Mouse (Mus musculus) liver, postnatal 0 days (tissue): ENCODE measurements around the gene Sp3. TPM values are rescaled to one million over a fixed set of nuclear protein-coding genes. Genes with fewer than 3 reads are reported as not detected.

Experiments
- ATAC-seq: fragments of 200-750 bp; cut with Nextera tagmentation; 2 replicates; pipeline ENCODE4 v1.8.0; 2017; ENCODE audit warnings: mild to moderate bottlenecking, moderate library complexity
- DNase-seq: peaks from one replicate; pipeline ENCODE4 v3.0.0-alpha.2; 2016
- H3K27ac ChIP-seq: fragments of 300-500 bp; sonication (generic); 2 replicates; pipeline ENCODE4 v1.5.1; 2014; ENCODE audit warnings: antibody characterized with exemption, moderate library complexity, mild to moderate bottlenecking, low read depth
- H3K27me3 ChIP-seq: fragments of 300-500 bp; sonication (generic); 2 replicates; pipeline ENCODE4 v1.6.1; 2014; ENCODE audit warnings: low read length, control low read depth, mixed read lengths; ENCODE audit not compliant: insufficient read depth
- H3K36me3 ChIP-seq: fragments of 300-500 bp; sonication (generic); replicated peaks from 2 replicates; pipeline ENCODE4 v1.6.1; 2014; ENCODE audit warnings: mild to moderate bottlenecking, control low read depth, low read length, moderate library complexity, mixed read lengths; ENCODE audit not compliant: insufficient read depth
- H3K4me1 ChIP-seq: fragments of 300-500 bp; sonication (generic); 2 replicates; pipeline ENCODE4 v1.6.1; 2014; ENCODE audit warnings: antibody characterized with exemption, mild to moderate bottlenecking, control low read depth; ENCODE audit not compliant: insufficient read depth
- H3K4me2 ChIP-seq: fragments of 300-500 bp; sonication (generic); 2 replicates; pipeline ENCODE4 v1.6.1; 2014; ENCODE audit warnings: low read depth, mild to moderate bottlenecking, low read length, moderate library complexity, mixed read lengths
- H3K4me3 ChIP-seq: fragments of 300-500 bp; sonication (generic); 2 replicates; pipeline ENCODE4 v1.5.1; 2014; ENCODE audit warnings: low read depth, low read length
- H3K9ac ChIP-seq: fragments of 300-500 bp; sonication (generic); replicated peaks from 2 replicates; pipeline ENCODE4 v1.6.1; 2014; ENCODE audit warnings: mild to moderate bottlenecking, moderate library complexity
- H3K9me3 ChIP-seq: fragments of 300-500 bp; sonication (generic); 2 replicates; pipeline ENCODE4 v1.6.1; 2016; ENCODE audit warnings: mild to moderate bottlenecking, control low read depth, low read length, mixed read lengths
- CTCF ChIP-seq: sonication (generic); IDR thresholded peaks from 2 replicates; pipeline ENCODE4 v1.5.1; 2016; ENCODE audit warnings: antibody characterized with exemption, low read depth
- EP300 ChIP-seq: IDR thresholded peaks from 2 replicates; pipeline ENCODE4 v1.6.1; 2016; ENCODE audit warnings: antibody characterized with exemption, low read depth, mild to moderate bottlenecking
- WGBS: fragments of 180-500 bp; shearing (Covaris S2); extraction: QIAGEN DNeasy Blood & Tissue Kit; methylation state at CpG from one replicate; pipeline ENCODE4 v1.1.7; 2014; ENCODE audit not compliant: insufficient replicate concordance; 5-methylcytosine and 5-hydroxymethylcytosine counted together
- polyA plus RNA-seq: library from polyadenylated mRNA; unstranded; fragments of >200 nt; fragmentation: Nextera tagmentation; extraction: Ambion mirVana; gene quantifications from 2 replicates; pipeline ENCODE4 v1.2.1, GENCODE M21; 2015

Gene Sp3
- polyA plus RNA-seq, 1 experiment from 2014 or later = 20.5 TPM

GRCm38 (mm10) chr2:72979659-72980071 lies 581 bp downstream of the Sp3 start:
- H3K4me1 ChIP-seq = peaks cover 25% of the 10 kb centered on the region
- H3K4me2 ChIP-seq = peak overlapping the region; percentile 70
- no peaks in the 10 kb centered on the region for H3K27me3 ChIP-seq
- DNase-seq (peak; percentile 92), ATAC-seq (peak; percentile 66)
- H3K4me3 ChIP-seq = peak overlapping the region; percentile 98
- peak overlapping the region; percentile 100 for H3K27ac ChIP-seq
- H3K9ac ChIP-seq = peak overlapping the region; percentile 100
- TF ChIP-seq EP300 (no peak), CTCF (no peak)
- no peaks in the 10 kb centered on the region for H3K9me3 ChIP-seq
- H3K36me3 ChIP-seq = peaks cover 10% of the 10 kb centered on the region; the same call in 1 of the 2 replicates
- WGBS = 2% methylated on average over 18 of the region's 54 CpGs

GRCm38 (mm10) chr2:72978901-72979658 lies 1.2 kb downstream of the Sp3 start:
- peak; percentile 95 for DNase-seq
- Histone ChIP-seq H3K27ac (peak overlapping the region; percentile 100), H3K27me3 (no peaks in the 10 kb centered on the region), H3K36me3 (peaks cover 10% of the 10 kb centered on the region; the same call in 1 of the 2 replicates), H3K9ac (peak overlapping the region; percentile 100), H3K4me1 (peaks cover 22% of the 10 kb centered on the region), H3K4me2 (peak overlapping the region; percentile 70), H3K9me3 (no peaks in the 10 kb centered on the region), H3K4me3 (peak overlapping the region; percentile 98)
- peak; percentile 77 for ATAC-seq
- under 1% methylated on average over 50 of the region's 107 CpGs for WGBS
- TF ChIP-seq CTCF (no peak), EP300 (no peak)

GRCm38 (mm10) chr2:72978473-72978872 lies 1.8 kb downstream of the Sp3 start:
- under 1% methylated on average over 38 of the region's 38 CpGs for WGBS
- Histone ChIP-seq H3K4me1 (peaks cover 26% of the 10 kb centered on the region), H3K9ac (peak overlapping the region; percentile 100), H3K4me3 (peak overlapping the region; percentile 98), H3K27ac (peak overlapping the region; percentile 100), H3K27me3 (no peaks in the 10 kb centered on the region), H3K4me2 (peak overlapping the region; percentile 70), H3K36me3 (peaks cover 10% of the 10 kb centered on the region; the same call in 1 of the 2 replicates), H3K9me3 (no peaks in the 10 kb centered on the region)
- ATAC-seq (peak; percentile 9; the same call in 1 of the 2 replicates), DNase-seq (no peak)
- no peak for TF ChIP-seq EP300
- TF ChIP-seq CTCF = peak; percentile 57

- Histone ChIP-seq H3K9me3 (no peaks in the 10 kb centered on the region), H3K27me3 (no peaks in the 10 kb centered on the region), H3K4me2 (peak overlapping the region; percentile 74), H3K36me3 (peaks cover 13% of the 10 kb centered on the region; the same call in 1 of the 2 replicates), H3K9ac (peak overlapping the region; percentile 57; the same call in 1 of the 2 replicates), H3K27ac (no peak overlapping the region), H3K4me1 (peaks cover 23% of the 10 kb centered on the region), H3K4me3 (peak overlapping the region; percentile 98)
- no peak for DNase-seq
- no peak for ATAC-seq
- no peak for TF ChIP-seq EP300
- TF ChIP-seq CTCF = no peak
- 48% methylated on average over 1 of the region's 1 CpGs for WGBS
Observed at GRCm38 (mm10) chr2:72977272-72977671, 3.0 kb downstream of the Sp3 start.

- Histone ChIP-seq H3K36me3 (peaks cover 24% of the 10 kb centered on the region), H3K4me1 (peaks cover 17% of the 10 kb centered on the region), H3K4me3 (0 out of 2 replicates have a peak overlapping the region, but pooled peaks have one; percentile 1), H3K27ac (no peak overlapping the region), H3K4me2 (peak overlapping the region; percentile 74), H3K27me3 (no peaks in the 10 kb centered on the region), H3K9ac (no peak overlapping the region), H3K9me3 (no peaks in the 10 kb centered on the region)
- TF ChIP-seq EP300 (no peak), CTCF (no peak)
- DNase-seq = no peak
- ATAC-seq = no peak
Observed at GRCm38 (mm10) chr2:72976036-72976435, 4.2 kb downstream of the Sp3 start.

- no peak overlapping the region for H3K4me2 ChIP-seq
- TF ChIP-seq CTCF (no peak), EP300 (no peak)
- H3K9me3 ChIP-seq = no peaks in the 10 kb centered on the region
- WGBS = 65% methylated on average over 6 of the region's 6 CpGs
- ATAC-seq (peak; percentile 25; the same call in 1 of the 2 replicates), DNase-seq (no peak)
- no peaks in the 10 kb centered on the region for H3K27me3 ChIP-seq
- peaks cover 14% of the 10 kb centered on the region for H3K4me1 ChIP-seq
- peaks cover 46% of the 10 kb centered on the region for H3K36me3 ChIP-seq
- no peak overlapping the region for H3K9ac ChIP-seq
- no peak overlapping the region for H3K4me3 ChIP-seq
- H3K27ac ChIP-seq = no peak overlapping the region
Observed at GRCm38 (mm10) chr2:72970831-72971230, 9.4 kb downstream of the Sp3 start.
